Mouse (Mus musculus): ENCODE measurements around the gene Tnrc6a. TPM values are rescaled to one million over a fixed set of nuclear protein-coding genes. Genes with fewer than 3 reads are reported as not detected.

Gene Tnrc6a
- polyA plus RNA-seq, 1 experiment from 2014 or later = 44.7 TPM

GRCm38 (mm10) chr7:123207561-123207960 lies 83.9 kb downstream of the Tnrc6a start:
- no peaks in the 10 kb centered on the region for H3K27me3 ChIP-seq (ENCODE audit: control insufficient read depth, insufficient read depth, low read depth, low read length)
- no peak overlapping the region for H3K27ac ChIP-seq (ENCODE audit: low read length)
- no peaks in the 10 kb centered on the region for H3K36me3 ChIP-seq (ENCODE audit: control insufficient read depth, insufficient read depth, low read length)
- H3K4me2 ChIP-seq (ENCODE audit: low read length) = no peak overlapping the region
- H3K9ac ChIP-seq (ENCODE audit: low read depth, low read length) = no peak overlapping the region
- 0 out of 2 replicates have a peak, but pooled peaks cover 2% of the 10 kb centered on the region for H3K4me1 ChIP-seq (ENCODE audit: control insufficient read depth, insufficient read depth, low read length)
- no peak for ATAC-seq
- no peak overlapping the region for H3K4me3 ChIP-seq (ENCODE audit: low read depth, low read length)
- 86% methylated on average over 6 of the region's 6 CpGs for WGBS
- H3K9me3 ChIP-seq (replicated peaks; ENCODE audit: control insufficient read depth, low read length, poor library complexity, severe bottlenecking) = no peaks in the 10 kb centered on the region

GRCm38 (mm10) chr7:123209864-123210263 lies 86.2 kb downstream of the Tnrc6a start:
- Histone ChIP-seq H3K4me3 (ENCODE audit: low read depth, low read length) (no peak overlapping the region), H3K4me2 (ENCODE audit: low read length) (no peak overlapping the region), H3K9ac (ENCODE audit: low read depth, low read length) (no peak overlapping the region), H3K27ac (ENCODE audit: low read length) (no peak overlapping the region), H3K9me3 (replicated peaks; ENCODE audit: control insufficient read depth, low read length, poor library complexity, severe bottlenecking) (no peaks in the 10 kb centered on the region), H3K36me3 (ENCODE audit: control insufficient read depth, insufficient read depth, low read length) (no peaks in the 10 kb centered on the region), H3K4me1 (ENCODE audit: control insufficient read depth, insufficient read depth, low read length) (0 out of 2 replicates have a peak, but pooled peaks cover 2% of the 10 kb centered on the region), H3K27me3 (ENCODE audit: control insufficient read depth, insufficient read depth, low read depth, low read length) (no peaks in the 10 kb centered on the region)
- no peak for ATAC-seq
- WGBS = 76% methylated on average over 9 of the region's 9 CpGs

- H3K4me2 ChIP-seq (ENCODE audit: low read length) = no peak overlapping the region
- no peaks in the 10 kb centered on the region for H3K9me3 ChIP-seq (replicated peaks; ENCODE audit: control insufficient read depth, low read length, poor library complexity, severe bottlenecking)
- ATAC-seq = no peak
- no peak overlapping the region for H3K4me3 ChIP-seq (ENCODE audit: low read depth, low read length)
- H3K9ac ChIP-seq (ENCODE audit: low read depth, low read length) = no peak overlapping the region
- WGBS = 46% methylated on average over 5 of the region's 5 CpGs
- H3K4me1 ChIP-seq (ENCODE audit: control insufficient read depth, insufficient read depth, low read length) = no peaks in the 10 kb centered on the region
- no peaks in the 10 kb centered on the region for H3K27me3 ChIP-seq (ENCODE audit: control insufficient read depth, insufficient read depth, low read depth, low read length)
- no peak overlapping the region for H3K27ac ChIP-seq (ENCODE audit: low read length)
- H3K36me3 ChIP-seq (ENCODE audit: control insufficient read depth, insufficient read depth, low read length) = no peaks in the 10 kb centered on the region
These were observed 87.8 kb downstream of the Tnrc6a start for GRCm38 (mm10) chr7:123211461-123211860.

- Histone ChIP-seq H3K4me3 (ENCODE audit: low read depth, low read length) (no peak overlapping the region), H3K27ac (ENCODE audit: low read length) (no peak overlapping the region), H3K4me2 (ENCODE audit: low read length) (no peak overlapping the region), H3K36me3 (ENCODE audit: control insufficient read depth, insufficient read depth, low read length) (no peaks in the 10 kb centered on the region), H3K27me3 (ENCODE audit: control insufficient read depth, insufficient read depth, low read depth, low read length) (no peaks in the 10 kb centered on the region), H3K9me3 (replicated peaks; ENCODE audit: control insufficient read depth, low read length, poor library complexity, severe bottlenecking) (no peaks in the 10 kb centered on the region), H3K4me1 (ENCODE audit: control insufficient read depth, insufficient read depth, low read length) (no peaks in the 10 kb centered on the region), H3K9ac (ENCODE audit: low read depth, low read length) (no peak overlapping the region)
- no peak for ATAC-seq
- 87% methylated on average over 4 of the region's 5 CpGs for WGBS
These were observed 88.6 kb downstream of the Tnrc6a start for GRCm38 (mm10) chr7:123212316-123212715.

GRCm38 (mm10) chr7:123214365-123215075 lies 90.8 kb downstream of the Tnrc6a start, which contains the start of gene Slc5a11:
Gene Slc5a11, plus strand, starts transcription at chr7:123214780.
- H3K27me3 ChIP-seq (ENCODE audit: control insufficient read depth, insufficient read depth, low read depth, low read length) = no peaks in the 10 kb centered on the region
- no peak within 1 kb of the TSS for H3K27ac ChIP-seq (ENCODE audit: low read length)
- no peaks in the 10 kb centered on the region for H3K36me3 ChIP-seq (ENCODE audit: control insufficient read depth, insufficient read depth, low read length)
- WGBS = 39% methylated on average over 5 of the region's 8 CpGs
- H3K9me3 ChIP-seq (replicated peaks; ENCODE audit: control insufficient read depth, low read length, poor library complexity, severe bottlenecking) = no peaks in the 10 kb centered on the region
- H3K4me1 ChIP-seq (ENCODE audit: control insufficient read depth, insufficient read depth, low read length) = no peaks in the 10 kb centered on the region
- peak within 1 kb of the TSS; percentile 45 for H3K9ac ChIP-seq (ENCODE audit: low read depth, low read length)
- no peak within 1 kb of the TSS for H3K4me3 ChIP-seq (ENCODE audit: low read depth, low read length)
- no peak for ATAC-seq
- no peak within 1 kb of the TSS for H3K4me2 ChIP-seq (ENCODE audit: low read length)

GRCm38 (mm10) chr7:123215138-123215537 lies 91.5 kb downstream of the Tnrc6a start:
- ATAC-seq = no peak
- WGBS = 57% methylated on average over 2 of the region's 2 CpGs
- no peaks in the 10 kb centered on the region for H3K36me3 ChIP-seq (ENCODE audit: control insufficient read depth, insufficient read depth, low read length)
- H3K27me3 ChIP-seq (ENCODE audit: control insufficient read depth, insufficient read depth, low read depth, low read length) = no peaks in the 10 kb centered on the region
- no peak overlapping the region for H3K27ac ChIP-seq (ENCODE audit: low read length)
- H3K9ac ChIP-seq (ENCODE audit: low read depth, low read length) = no peak overlapping the region
- H3K9me3 ChIP-seq (replicated peaks; ENCODE audit: control insufficient read depth, low read length, poor library complexity, severe bottlenecking) = no peaks in the 10 kb centered on the region
- H3K4me3 ChIP-seq (ENCODE audit: low read depth, low read length) = no peak overlapping the region
- no peak overlapping the region for H3K4me2 ChIP-seq (ENCODE audit: low read length)
- H3K4me1 ChIP-seq (ENCODE audit: control insufficient read depth, insufficient read depth, low read length) = no peaks in the 10 kb centered on the region

GRCm38 (mm10) chr7:123217448-123218354 lies 94.0 kb downstream of the Tnrc6a start:
- H3K27me3 ChIP-seq (ENCODE audit: control insufficient read depth, insufficient read depth, low read depth, low read length) = no peaks in the 10 kb centered on the region
- H3K4me1 ChIP-seq (ENCODE audit: control insufficient read depth, insufficient read depth, low read length) = no peaks in the 10 kb centered on the region
- no peak overlapping the region for H3K4me2 ChIP-seq (ENCODE audit: low read length)
- no peak overlapping the region for H3K9ac ChIP-seq (ENCODE audit: low read depth, low read length)
- no peak overlapping the region for H3K27ac ChIP-seq (ENCODE audit: low read length)
- H3K4me3 ChIP-seq (ENCODE audit: low read depth, low read length) = no peak overlapping the region
- H3K36me3 ChIP-seq (ENCODE audit: control insufficient read depth, insufficient read depth, low read length) = no peaks in the 10 kb centered on the region
- H3K9me3 ChIP-seq (replicated peaks; ENCODE audit: control insufficient read depth, low read length, poor library complexity, severe bottlenecking) = no peaks in the 10 kb centered on the region
- 66% methylated on average over 7 of the region's 7 CpGs for WGBS
- ATAC-seq = no peak

GRCm38 (mm10) chr7:123218620-123219019 lies 94.9 kb downstream of the Tnrc6a start:
- H3K4me3 ChIP-seq (ENCODE audit: low read depth, low read length) = no peak overlapping the region
- no peak overlapping the region for H3K4me2 ChIP-seq (ENCODE audit: low read length)
- H3K36me3 ChIP-seq (ENCODE audit: control insufficient read depth, insufficient read depth, low read length) = no peaks in the 10 kb centered on the region
- H3K27ac ChIP-seq (ENCODE audit: low read length) = peak overlapping the region; percentile 49; the same call in 1 of the 2 replicates
- H3K9ac ChIP-seq (ENCODE audit: low read depth, low read length) = no peak overlapping the region
- no peaks in the 10 kb centered on the region for H3K9me3 ChIP-seq (replicated peaks; ENCODE audit: control insufficient read depth, low read length, poor library complexity, severe bottlenecking)
- peak; percentile 70 for ATAC-seq
- WGBS = 14% methylated on average over 6 of the region's 6 CpGs
- H3K27me3 ChIP-seq (ENCODE audit: control insufficient read depth, insufficient read depth, low read depth, low read length) = no peaks in the 10 kb centered on the region
- H3K4me1 ChIP-seq (ENCODE audit: control insufficient read depth, insufficient read depth, low read length) = no peaks in the 10 kb centered on the region

Measured in midbrain, embryonic 16.5 days (tissue).